Mouse (Mus musculus) kidney, adult 10 weeks (tissue): ENCODE data around the gene Ick. TPM values are rescaled to one million over a fixed set of nuclear protein-coding genes. Genes with fewer than 3 reads are reported as not detected.

Experiments used
- polyA plus RNA-seq: library from polyadenylated mRNA; stranded (reverse); fragments of 350-450 nt; fragmentation: Illumina TruSeq; extraction: RNeasy Lipid Tissue Mini Kit (QIAGEN cat#74804); gene quantifications from one replicate; pipeline ENCODE4 v1.2.3, GENCODE M21; 2014; ENCODE audit warnings: low read depth, low replicate concordance

Ick gene
- polyA plus RNA-seq = 14.0 TPM

GRCm38 (mm10) chr9:78108796-78109239, at the start of gene Ick, which contains the start of gene Fbxo9:
Gene Ick (plus strand): TSS chr9:78109192.
Gene Fbxo9 (minus strand): TSS chr9:78109065.

GRCm38 (mm10) chr9:78182474-78182873, 73.5 kb downstream of the Ick start, which contains the start of gene Gsta4:
Gene Gsta4 (plus strand): TSS chr9:78182774.

Other genes with a start within 250 kb of the Ick start
- 126 TPM for gene Elovl5, start 191.8 kb upstream of the Ick start, polyA plus RNA-seq
- gene Gcm1, start 57.3 kb upstream of the Ick start, polyA plus RNA-seq = 2.5 TPM
- gene Fbxo9, start 127 bp upstream of the Ick start, polyA plus RNA-seq = 49.6 TPM
- 117 TPM for gene Gsta4, start 73.6 kb downstream of the Ick start, polyA plus RNA-seq
- 11.3 TPM for gene Gsta1, start 121.5 kb downstream of the Ick start, polyA plus RNA-seq
- not detected for gene Gm3776, start 147.9 kb downstream of the Ick start, polyA plus RNA-seq
- 86.5 TPM for gene Gm10639, start 180.7 kb downstream of the Ick start, polyA plus RNA-seq
- not detected for gene Omt2a, start 205.6 kb downstream of the Ick start, polyA plus RNA-seq
- not detected for gene Omt2b, start 218.4 kb downstream of the Ick start, polyA plus RNA-seq
- gene Gsta2, start 246.6 kb downstream of the Ick start, polyA plus RNA-seq = 2,120 TPM